Mouse (Mus musculus) hindbrain, embryonic 14.5 days (tissue): ENCODE results near the gene Arl6ip5. TPM values are rescaled to one million over a fixed set of nuclear protein-coding genes. Genes with fewer than 3 reads are reported as not detected.

Experiments
- ATAC-seq: fragments of 200-750 bp; cut with Nextera tagmentation; 2 replicates; pipeline ENCODE4 v1.8.0; 2017; ENCODE audit warnings: moderate number of reproducible peaks, mild to moderate bottlenecking, moderate TSS enrichment, moderate library complexity; ENCODE audit not compliant: low FRiP score
- DNase-seq: peaks from one replicate; pipeline ENCODE4 v3.0.0-alpha.2; 2015; ENCODE audit warnings: low spot score
- H3K27ac ChIP-seq: fragments of 300-500 bp; sonication (generic); 2 replicates; pipeline ENCODE4 v1.5.1; 2014; ENCODE audit warnings: mild to moderate bottlenecking, moderate library complexity
- H3K27me3 ChIP-seq: fragments of 300-500 bp; sonication (generic); 2 replicates; pipeline ENCODE4 v1.6.1; 2014; ENCODE audit warnings: mild to moderate bottlenecking, low read length, mixed read lengths; ENCODE audit not compliant: control insufficient read depth, insufficient read depth
- H3K36me3 ChIP-seq: fragments of 300-500 bp; sonication (generic); replicated peaks from 2 replicates; pipeline ENCODE4 v1.6.1; 2014; ENCODE audit not compliant: control insufficient read depth, insufficient read depth
- H3K4me1 ChIP-seq: fragments of 300-500 bp; sonication (generic); replicated peaks from 2 replicates; pipeline ENCODE4 v1.6.1; 2014; ENCODE audit warnings: antibody characterized with exemption, low read length, mixed read lengths; ENCODE audit not compliant: control insufficient read depth, insufficient read depth
- H3K4me2 ChIP-seq: fragments of 300-500 bp; sonication (generic); replicated peaks from 2 replicates; pipeline ENCODE4 v1.6.1; 2014; ENCODE audit warnings: mild to moderate bottlenecking, moderate library complexity
- H3K4me3 ChIP-seq: fragments of 300-500 bp; sonication (generic); replicated peaks from 2 replicates; pipeline ENCODE4 v1.5.1; 2014; ENCODE audit warnings: mild to moderate bottlenecking, low read length
- H3K9ac ChIP-seq: fragments of 300-500 bp; sonication (generic); 2 replicates; pipeline ENCODE4 v1.6.1; 2014
- H3K9me3 ChIP-seq: fragments of 300-500 bp; sonication (generic); 2 replicates; pipeline ENCODE4 v1.6.1; 2016; ENCODE audit warnings: low read length; ENCODE audit not compliant: control insufficient read depth
- WGBS: fragments of 180-500 bp; shearing (Covaris S2); extraction: QIAGEN DNeasy Blood & Tissue Kit; methylation state at CpG from one replicate; pipeline ENCODE4 v1.1.7; 2014; 5-methylcytosine and 5-hydroxymethylcytosine counted together
- polyA plus RNA-seq: library from polyadenylated mRNA; unstranded; fragments of >200 nt; fragmentation: Nextera tagmentation; extraction: Ambion mirVana; gene quantifications from 2 replicates; pipeline ENCODE4 v1.2.1, GENCODE M21; 2014

The Arl6ip5 gene
- polyA plus RNA-seq, 1 experiment from 2014 or later: 76.7 TPM

DNA sequence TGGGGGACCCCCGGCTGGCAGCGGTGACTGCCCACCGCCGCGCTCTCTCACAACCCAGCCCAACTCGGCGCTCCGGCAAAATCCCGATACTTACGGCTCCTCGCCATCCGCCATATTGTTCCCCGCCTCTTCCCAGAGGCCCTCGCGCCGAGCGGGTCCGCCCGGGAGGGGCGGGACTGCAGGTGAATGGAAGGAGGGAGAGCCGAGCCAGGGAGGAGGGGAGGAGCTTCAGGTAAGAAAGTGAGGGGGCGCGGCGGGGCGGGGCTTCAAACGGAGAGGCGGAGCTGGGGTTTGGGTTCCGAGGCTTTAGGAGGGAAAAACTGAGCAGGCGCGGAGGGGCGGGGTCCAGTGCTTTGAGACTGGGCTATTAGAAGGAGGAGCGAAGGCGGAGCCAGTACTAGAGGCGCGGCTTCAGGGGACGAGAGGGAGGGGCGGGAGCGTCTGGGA is 5.0 kb upstream of the Arl6ip5 start, which contains the start of gene Uba3:
TSS of gene Uba3 (minus strand) at position 209 of the 447 bp plus-strand sequence.
- under 1% methylated on average over 37 of the region's 38 CpGs for WGBS

DNA sequence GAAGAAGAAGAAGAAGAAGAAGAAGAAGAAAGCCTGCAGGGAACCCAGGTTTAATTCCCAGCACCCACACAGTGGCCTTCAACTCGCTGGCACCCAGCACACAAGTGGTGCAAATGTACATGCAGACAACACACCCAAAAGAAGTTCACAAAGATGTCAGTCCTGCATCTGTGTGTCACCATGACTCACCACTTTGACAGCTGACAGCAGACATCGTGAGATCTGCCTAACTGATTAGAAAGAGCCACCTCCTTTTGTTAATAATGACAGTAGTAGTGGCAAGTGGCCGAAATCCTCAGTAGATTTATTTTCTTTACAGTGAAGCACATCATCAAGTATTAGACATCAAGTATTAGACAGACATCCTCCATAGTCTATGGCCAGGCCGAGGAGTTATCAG is 3.4 kb upstream of the Arl6ip5 start:
- DNase-seq (no peak), ATAC-seq (no peak)
- WGBS: 82% methylated on average over 4 of the region's 4 CpGs
- Histone ChIP-seq H3K27me3 (no peaks in the 10 kb centered on the region), H3K4me1 (peaks cover 24% of the 10 kb centered on the region), H3K9ac (no peak overlapping the region), H3K4me2 (no peak overlapping the region), H3K4me3 (no peak overlapping the region), H3K9me3 (no peaks in the 10 kb centered on the region), H3K36me3 (no peaks in the 10 kb centered on the region), H3K27ac (no peak overlapping the region)

More for the DNA sequence above, 5.0 kb upstream of the Arl6ip5 start, which contains the start of gene Uba3:
- peak; percentile 98 for DNase-seq
- no peaks in the 10 kb centered on the region for H3K9me3 ChIP-seq
- peak within 1 kb of the TSS; percentile 72 for H3K4me2 ChIP-seq
- H3K36me3 ChIP-seq: peaks cover 5% of the 10 kb centered on the region; the same call in 1 of the 2 replicates
- ATAC-seq: peak; percentile 98
- peak within 1 kb of the TSS; percentile 85 for H3K9ac ChIP-seq
- peaks cover 14% of the 10 kb centered on the region for H3K4me1 ChIP-seq
- H3K4me3 ChIP-seq: peak within 1 kb of the TSS; percentile 77
- H3K27me3 ChIP-seq: no peaks in the 10 kb centered on the region
- peak within 1 kb of the TSS; percentile 84 for H3K27ac ChIP-seq

DNA sequence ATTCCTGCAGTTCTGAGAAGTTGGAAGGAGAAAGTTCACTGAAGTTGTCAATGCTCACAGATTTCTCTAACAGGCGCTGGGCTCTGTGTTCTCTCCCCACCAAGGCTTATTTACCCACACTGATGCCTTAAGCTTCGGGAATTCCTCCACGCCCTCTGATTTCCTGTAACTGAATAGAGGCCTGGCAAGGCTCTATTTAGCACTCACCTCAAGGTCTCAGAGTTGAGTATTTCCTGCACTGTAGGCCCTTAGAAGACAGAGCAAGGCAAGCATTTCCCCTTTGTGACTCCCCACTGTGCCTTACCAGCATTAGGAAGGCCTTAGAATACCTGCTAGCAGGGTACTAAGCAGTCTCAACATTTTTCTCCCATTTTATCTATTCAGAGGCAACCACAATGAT is 2.1 kb upstream of the Arl6ip5 start:
- no peak for ATAC-seq
- Histone ChIP-seq H3K27me3 (no peaks in the 10 kb centered on the region), H3K4me2 (no peak overlapping the region)

DNA sequence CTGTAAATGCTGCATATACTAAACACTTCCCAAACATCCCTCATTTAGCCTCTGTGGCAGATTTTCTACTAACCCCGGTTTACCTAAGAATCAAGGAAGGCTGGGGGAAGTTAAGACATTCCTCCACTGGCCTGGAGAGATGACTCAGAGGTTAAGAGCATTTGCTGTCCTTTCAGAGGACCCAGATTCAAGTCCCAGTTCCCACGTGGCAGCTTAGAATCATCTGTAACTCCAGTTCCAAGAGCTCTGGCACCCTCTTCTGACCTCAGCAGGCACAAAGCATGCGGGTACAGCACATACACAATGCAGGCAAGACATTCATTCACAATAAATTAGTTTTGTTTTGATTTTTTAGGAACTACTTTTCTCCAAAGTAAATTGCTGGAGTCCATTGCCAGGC is 1.3 kb upstream of the Arl6ip5 start:
- Histone ChIP-seq H3K27me3 (no peaks in the 10 kb centered on the region), H3K9ac (no peak overlapping the region), H3K9me3 (no peaks in the 10 kb centered on the region), H3K27ac (no peak overlapping the region), H3K4me3 (no peak overlapping the region), H3K4me1 (peaks cover 34% of the 10 kb centered on the region), H3K4me2 (no peak overlapping the region), H3K36me3 (no peaks in the 10 kb centered on the region)
- ATAC-seq (no peak), DNase-seq (no peak)
- WGBS: 49% methylated on average over 3 of the region's 3 CpGs

More for the DNA sequence above, 2.1 kb upstream of the Arl6ip5 start:
- Histone ChIP-seq H3K4me1 (peaks cover 34% of the 10 kb centered on the region), H3K9ac (no peak overlapping the region), H3K27ac (no peak overlapping the region), H3K4me3 (no peak overlapping the region), H3K9me3 (no peaks in the 10 kb centered on the region), H3K36me3 (no peaks in the 10 kb centered on the region)
- WGBS: 41% methylated on average over 3 of the region's 3 CpGs
- DNase-seq: no peak

DNA sequence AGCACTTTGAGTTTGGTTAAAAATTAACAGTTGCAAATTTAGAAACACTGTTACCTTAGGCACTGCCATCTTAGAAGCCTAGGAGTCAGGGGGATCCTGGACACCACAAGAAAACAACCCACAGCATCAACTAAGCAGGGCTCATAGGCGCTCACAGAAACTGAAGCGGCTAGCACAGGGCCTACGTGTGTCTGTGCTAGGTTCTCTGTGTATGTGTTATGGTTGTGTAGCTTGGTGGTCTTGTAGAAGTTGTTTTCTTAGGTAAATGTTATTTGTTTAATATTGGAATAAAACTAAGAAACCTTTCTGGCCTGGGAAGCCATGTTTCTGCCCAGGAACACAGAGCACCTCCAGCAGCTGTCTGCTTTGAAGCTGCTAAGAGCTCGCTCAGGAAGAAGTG is 738 bp upstream of the Arl6ip5 start:
- no peaks in the 10 kb centered on the region for H3K27me3 ChIP-seq
- no peak overlapping the region for H3K4me2 ChIP-seq
- no peak overlapping the region for H3K9ac ChIP-seq
- DNase-seq: no peak
- no peaks in the 10 kb centered on the region for H3K36me3 ChIP-seq
- H3K9me3 ChIP-seq: no peaks in the 10 kb centered on the region
- H3K4me3 ChIP-seq: no peak overlapping the region
- WGBS: 88% methylated on average over 4 of the region's 4 CpGs
- no peak overlapping the region for H3K27ac ChIP-seq
- peaks cover 29% of the 10 kb centered on the region for H3K4me1 ChIP-seq
- ATAC-seq: no peak

DNA sequence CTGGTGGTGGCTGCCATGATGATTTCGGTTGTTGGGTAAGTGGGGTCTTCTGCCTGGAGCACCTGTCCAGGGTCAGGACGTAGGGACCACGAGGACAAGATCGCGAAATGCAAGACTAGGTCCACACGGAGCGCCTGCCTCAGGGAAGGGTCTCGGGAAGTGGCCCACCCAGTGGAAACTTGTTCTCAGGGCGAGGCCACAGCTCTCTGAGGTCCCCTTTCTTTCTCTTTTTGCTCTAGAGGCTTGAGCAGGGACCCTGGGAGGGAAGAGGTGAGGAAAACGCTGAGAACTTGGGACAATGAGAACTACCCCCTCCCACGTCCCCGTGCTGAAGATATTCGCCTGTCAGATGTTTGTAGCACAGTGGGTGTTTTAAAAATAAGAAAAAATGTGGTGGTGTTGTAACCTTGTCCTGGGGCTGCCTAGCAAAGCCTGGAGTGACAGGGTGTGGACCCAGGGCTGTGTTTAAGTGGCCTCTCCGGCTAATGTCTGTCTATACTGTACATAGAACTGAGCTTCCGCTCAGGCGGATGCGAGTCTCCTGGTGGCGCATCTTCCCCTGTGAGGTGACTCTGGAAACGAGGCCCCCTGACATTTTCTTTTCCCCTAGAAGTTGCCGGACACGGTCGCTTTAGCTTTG is 593 bp downstream of the Arl6ip5 start:
- peak overlapping the region; percentile 75 for H3K4me3 ChIP-seq
- H3K9ac ChIP-seq: peak overlapping the region; percentile 81
- peak; percentile 64 for ATAC-seq
- H3K4me1 ChIP-seq: peaks cover 29% of the 10 kb centered on the region
- H3K27me3 ChIP-seq: no peaks in the 10 kb centered on the region
- H3K4me2 ChIP-seq: peak overlapping the region; percentile 88
- peak overlapping the region; percentile 69 for H3K27ac ChIP-seq
- H3K36me3 ChIP-seq: no peaks in the 10 kb centered on the region
- WGBS: 2% methylated on average over 22 of the region's 22 CpGs
- no peaks in the 10 kb centered on the region for H3K9me3 ChIP-seq
- DNase-seq: no peak

DNA sequence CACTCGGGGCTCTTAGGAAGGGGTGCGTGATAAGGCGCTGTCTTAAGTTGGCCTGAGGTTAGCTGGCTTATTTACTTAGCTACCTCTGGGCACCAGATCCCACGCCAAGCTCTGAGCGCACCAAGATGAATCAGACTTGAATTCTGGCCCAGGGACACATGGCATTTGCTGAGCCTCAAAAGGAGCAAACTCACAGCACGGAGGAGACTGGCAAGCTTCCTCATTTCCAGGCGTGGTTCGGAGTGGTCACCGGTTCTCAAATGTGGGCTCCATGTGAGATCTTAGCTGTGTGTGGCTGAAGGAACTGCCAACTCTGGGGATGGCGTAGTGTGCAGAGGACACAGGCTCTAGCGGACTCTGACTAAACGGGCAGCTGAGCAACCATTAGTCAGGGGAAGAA is 1.5 kb downstream of the Arl6ip5 start:
- Histone ChIP-seq H3K27ac (no peak overlapping the region), H3K27me3 (no peaks in the 10 kb centered on the region), H3K4me1 (peaks cover 32% of the 10 kb centered on the region), H3K4me2 (peak overlapping the region; percentile 88), H3K9ac (peak overlapping the region; percentile 81), H3K4me3 (peak overlapping the region; percentile 75), H3K9me3 (no peaks in the 10 kb centered on the region), H3K36me3 (no peaks in the 10 kb centered on the region)
- WGBS: 64% methylated on average over 12 of the region's 12 CpGs
- ATAC-seq (no peak), DNase-seq (no peak)

DNA sequence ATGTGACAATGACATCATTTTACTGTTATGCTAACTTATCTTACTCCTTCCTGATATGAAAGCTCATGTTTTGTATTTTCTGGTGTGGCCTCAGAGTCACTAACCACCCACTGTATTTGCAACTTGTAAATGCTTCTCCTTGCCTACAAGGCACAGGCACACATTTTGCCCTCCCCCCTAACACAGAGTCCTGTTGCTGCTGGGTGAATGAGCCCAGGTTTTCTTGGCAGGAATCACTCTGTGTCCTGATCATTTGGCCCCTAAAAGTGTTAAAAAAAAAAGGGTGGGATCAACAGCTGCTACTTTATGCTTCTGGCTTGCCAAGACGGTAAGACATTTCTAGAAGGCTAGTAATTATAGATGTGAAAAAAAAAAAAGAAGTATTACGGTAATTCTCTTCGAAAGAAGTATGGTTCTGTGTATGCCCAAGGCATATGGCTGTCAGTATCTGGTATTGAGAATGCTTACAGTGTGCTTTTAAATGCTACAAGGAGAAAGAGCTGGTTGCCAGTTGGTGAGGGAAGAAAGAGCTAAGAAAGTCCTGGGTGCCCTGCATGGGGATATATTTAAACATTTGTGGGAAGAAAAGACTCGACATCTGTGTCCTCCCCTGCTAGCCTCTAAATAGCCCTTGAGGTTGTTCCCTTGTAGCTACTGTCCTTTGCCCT is 5.8 kb downstream of the Arl6ip5 start:
- WGBS: 78% methylated on average over 4 of the region's 4 CpGs
- H3K4me2 ChIP-seq: no peak overlapping the region
- no peak overlapping the region for H3K9ac ChIP-seq
- H3K4me1 ChIP-seq: peaks cover 31% of the 10 kb centered on the region
- H3K36me3 ChIP-seq: no peaks in the 10 kb centered on the region
- H3K27ac ChIP-seq: no peak overlapping the region
- no peak overlapping the region for H3K4me3 ChIP-seq
- H3K27me3 ChIP-seq: no peaks in the 10 kb centered on the region
- H3K9me3 ChIP-seq: no peaks in the 10 kb centered on the region
- DNase-seq (no peak), ATAC-seq (no peak)

DNA sequence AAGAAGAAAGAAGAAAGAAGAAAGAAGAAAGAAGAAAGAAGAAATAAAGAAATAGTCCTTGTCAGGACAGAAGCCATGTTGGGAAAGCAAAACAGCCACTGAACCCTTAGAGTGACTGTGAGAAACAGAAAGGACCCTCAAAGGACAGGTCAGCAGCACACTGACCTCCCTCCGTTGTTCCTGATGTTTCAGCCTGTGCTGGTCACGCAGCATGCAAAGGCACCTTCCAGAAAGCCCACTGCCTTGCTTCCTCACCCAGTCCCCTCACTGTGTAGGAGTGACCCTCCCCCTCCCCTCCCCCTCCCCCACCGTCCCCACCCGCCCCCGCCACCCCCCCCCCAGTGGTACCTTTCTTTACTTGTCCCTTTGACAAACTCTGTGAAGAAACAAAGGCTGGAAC is 10.2 kb downstream of the Arl6ip5 start:
- Histone ChIP-seq H3K9ac (no peak overlapping the region), H3K4me3 (no peak overlapping the region), H3K36me3 (no peaks in the 10 kb centered on the region), H3K27me3 (no peaks in the 10 kb centered on the region), H3K27ac (no peak overlapping the region), H3K4me2 (no peak overlapping the region), H3K9me3 (no peaks in the 10 kb centered on the region), H3K4me1 (peaks cover 3% of the 10 kb centered on the region; the same call in 1 of the 2 replicates)
- 71% methylated on average over 2 of the region's 5 CpGs for WGBS
- ATAC-seq (no peak), DNase-seq (no peak)
